Mouse (Mus musculus): ENCODE measurements around the gene Ptgr1.

- TF ChIP-seq CTCF (IDR thresholded peaks at IDR 0.05; ENCODE audit: low read depth, low read length) (no peak), POLR2A (IDR thresholded peaks at IDR 0.05; ENCODE audit: extremely low read depth, insufficient read depth, low read length) (no peak)
Observed at GRCm38 (mm10) chr4:58944206-58944553, 42.7 kb downstream of the Ptgr1 start.

Measured in liver, adult 2 months (tissue).